Mouse (Mus musculus) intestine, postnatal 0 days (tissue): ENCODE results near the gene Plagl2. TPM values are rescaled to one million over a fixed set of nuclear protein-coding genes. Genes with fewer than 3 reads are reported as not detected.

ENCODE experiments used
- ATAC-seq: fragments of 200-750 bp; cut with Nextera tagmentation; 2 replicates; pipeline ENCODE4 v1.8.0; 2017; ENCODE audit warnings: mild to moderate bottlenecking, moderate TSS enrichment, moderate library complexity
- H3K27ac ChIP-seq: fragments of 300-500 bp; sonication (generic); 2 replicates; pipeline ENCODE4 v1.5.1; 2014; ENCODE audit warnings: mild to moderate bottlenecking, low read depth, low read length, moderate library complexity
- H3K27me3 ChIP-seq: fragments of 300-500 bp; sonication (generic); replicated peaks from 2 replicates; pipeline ENCODE4 v1.6.1; 2014; ENCODE audit warnings: low read length, mixed read lengths; ENCODE audit not compliant: control insufficient read depth, insufficient read depth
- H3K36me3 ChIP-seq: fragments of 300-500 bp; sonication (generic); 2 replicates; pipeline ENCODE4 v1.6.1; 2014; ENCODE audit warnings: mild to moderate bottlenecking, moderate library complexity; ENCODE audit not compliant: control insufficient read depth, insufficient read depth
- H3K4me1 ChIP-seq: fragments of 300-500 bp; sonication (generic); replicated peaks from 2 replicates; pipeline ENCODE4 v1.6.1; 2014; ENCODE audit warnings: antibody characterized with exemption, low read length, mixed read lengths; ENCODE audit not compliant: control insufficient read depth, insufficient read depth
- H3K4me2 ChIP-seq: fragments of 300-500 bp; sonication (generic); replicated peaks from 2 replicates; pipeline ENCODE4 v1.6.1; 2014; ENCODE audit warnings: low read depth, mild to moderate bottlenecking, moderate library complexity
- H3K4me3 ChIP-seq: fragments of 300-500 bp; sonication (generic); 2 replicates; pipeline ENCODE4 v1.5.1; 2014; ENCODE audit warnings: low read depth, low read length
- H3K9ac ChIP-seq: fragments of 300-500 bp; sonication (generic); 2 replicates; pipeline ENCODE4 v1.6.1; 2014; ENCODE audit warnings: mild to moderate bottlenecking, low read depth, low read length
- H3K9me3 ChIP-seq: fragments of 300-500 bp; sonication (generic); 2 replicates; pipeline ENCODE4 v1.6.1; 2016; ENCODE audit warnings: mixed run types; ENCODE audit not compliant: control insufficient read depth
- CTCF ChIP-seq: sonication (generic); IDR thresholded peaks from 2 replicates; pipeline ENCODE4 v1.5.1; 2016; ENCODE audit warnings: low read depth, mild to moderate bottlenecking, control low read depth, antibody characterized with exemption, moderate library complexity
- WGBS: fragments of 180-500 bp; shearing (Covaris S2); extraction: QIAGEN DNeasy Blood & Tissue Kit; methylation state at CpG from one replicate; pipeline ENCODE4 v1.1.7; 2014; 5-methylcytosine and 5-hydroxymethylcytosine counted together
- polyA plus RNA-seq: library from polyadenylated mRNA; unstranded; fragments of >200 nt; fragmentation: Nextera tagmentation; extraction: Ambion mirVana; gene quantifications from 2 replicates; pipeline ENCODE4 v1.2.1, GENCODE M21; 2015

The Plagl2 gene
- polyA plus RNA-seq, 1 experiment from 2014 or later = 54.4 TPM

DNA sequence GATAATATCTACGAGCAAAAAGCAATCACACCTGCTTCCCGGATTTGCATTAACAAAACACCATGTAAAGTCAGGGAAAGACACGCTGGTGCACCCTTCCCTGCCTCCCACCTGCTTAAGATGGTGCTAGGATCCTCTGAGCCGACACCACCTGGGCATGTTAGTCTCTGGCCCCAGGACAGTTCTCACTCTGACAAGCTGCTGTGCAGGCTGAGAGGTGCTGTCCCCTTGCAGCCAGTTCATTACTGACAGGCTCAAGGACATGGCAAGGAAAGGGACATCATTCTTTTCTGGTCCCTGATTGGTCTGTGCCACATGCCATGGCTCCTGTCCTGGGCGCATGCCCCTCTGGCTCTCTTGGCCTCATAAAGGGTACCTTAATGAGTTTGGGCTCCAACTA is 12.7 kb downstream of the Plagl2 start:
- Histone ChIP-seq H3K4me2 (no peak overlapping the region), H3K27me3 (no peaks in the 10 kb centered on the region), H3K9ac (no peak overlapping the region), H3K36me3 (peaks cover 55% of the 10 kb centered on the region), H3K4me1 (no peaks in the 10 kb centered on the region), H3K4me3 (no peak overlapping the region), H3K27ac (no peak overlapping the region), H3K9me3 (no peaks in the 10 kb centered on the region)
- WGBS = 76% methylated on average over 5 of the region's 5 CpGs
- TF ChIP-seq CTCF = no peak
- no peak for ATAC-seq

DNA sequence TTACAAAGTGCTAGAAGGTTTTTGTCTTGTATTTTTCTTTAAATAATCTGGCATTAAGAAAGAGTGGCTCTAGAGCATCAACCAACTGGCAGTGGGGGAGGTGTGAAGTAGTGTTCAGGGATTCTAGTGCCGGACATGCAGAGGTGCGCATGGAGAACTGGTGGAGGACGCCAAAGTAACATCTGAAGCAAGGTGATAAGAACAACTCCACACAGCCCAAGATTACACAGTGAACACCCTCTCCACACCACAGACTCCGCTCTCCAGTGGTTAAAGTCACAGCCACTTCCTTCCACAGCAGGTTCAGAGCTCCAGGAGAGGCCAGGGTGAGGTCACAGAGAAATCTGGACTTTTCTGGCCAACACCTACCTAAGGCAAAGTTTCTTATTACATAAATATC is 13.3 kb downstream of the Plagl2 start:
- H3K4me1 ChIP-seq = no peaks in the 10 kb centered on the region
- WGBS = 72% methylated on average over 4 of the region's 4 CpGs
- H3K27me3 ChIP-seq = no peaks in the 10 kb centered on the region
- no peaks in the 10 kb centered on the region for H3K9me3 ChIP-seq
- no peak overlapping the region for H3K9ac ChIP-seq
- no peak overlapping the region for H3K4me3 ChIP-seq
- H3K27ac ChIP-seq = no peak overlapping the region
- no peak overlapping the region for H3K4me2 ChIP-seq
- no peak for ATAC-seq
- H3K36me3 ChIP-seq = peaks cover 49% of the 10 kb centered on the region
- TF ChIP-seq CTCF = no peak

DNA sequence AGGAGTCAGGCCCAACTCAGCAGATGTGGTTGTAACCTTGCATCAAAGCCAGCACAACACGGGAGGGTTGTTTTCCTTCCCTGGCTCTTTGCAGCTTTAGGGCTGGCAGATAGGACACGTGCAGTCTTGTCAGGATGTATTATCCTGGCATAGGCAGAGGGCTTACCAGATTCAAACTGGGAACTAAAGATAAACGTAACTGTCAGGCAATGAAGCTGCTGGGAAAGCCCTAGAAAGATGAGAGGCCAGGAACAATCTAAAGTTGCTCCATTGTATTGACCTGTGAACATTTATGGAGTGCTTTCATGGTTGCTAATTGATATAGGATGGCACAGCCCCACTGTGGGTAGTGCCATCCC is 15.7 kb downstream of the Plagl2 start:
- Histone ChIP-seq H3K4me2 (peak overlapping the region; percentile 69), H3K9ac (0 out of 2 replicates have a peak overlapping the region, but pooled peaks have one; percentile 59), H3K36me3 (peaks cover 27% of the 10 kb centered on the region), H3K27ac (peak overlapping the region; percentile 62; the same call in 1 of the 2 replicates), H3K4me1 (no peaks in the 10 kb centered on the region), H3K9me3 (no peaks in the 10 kb centered on the region), H3K4me3 (peak overlapping the region; percentile 49; the same call in 1 of the 2 replicates), H3K27me3 (no peaks in the 10 kb centered on the region)
- TF ChIP-seq CTCF = no peak
- 6% methylated on average over 3 of the region's 3 CpGs for WGBS
- peak; percentile 17; the same call in 1 of the 2 replicates for ATAC-seq

DNA sequence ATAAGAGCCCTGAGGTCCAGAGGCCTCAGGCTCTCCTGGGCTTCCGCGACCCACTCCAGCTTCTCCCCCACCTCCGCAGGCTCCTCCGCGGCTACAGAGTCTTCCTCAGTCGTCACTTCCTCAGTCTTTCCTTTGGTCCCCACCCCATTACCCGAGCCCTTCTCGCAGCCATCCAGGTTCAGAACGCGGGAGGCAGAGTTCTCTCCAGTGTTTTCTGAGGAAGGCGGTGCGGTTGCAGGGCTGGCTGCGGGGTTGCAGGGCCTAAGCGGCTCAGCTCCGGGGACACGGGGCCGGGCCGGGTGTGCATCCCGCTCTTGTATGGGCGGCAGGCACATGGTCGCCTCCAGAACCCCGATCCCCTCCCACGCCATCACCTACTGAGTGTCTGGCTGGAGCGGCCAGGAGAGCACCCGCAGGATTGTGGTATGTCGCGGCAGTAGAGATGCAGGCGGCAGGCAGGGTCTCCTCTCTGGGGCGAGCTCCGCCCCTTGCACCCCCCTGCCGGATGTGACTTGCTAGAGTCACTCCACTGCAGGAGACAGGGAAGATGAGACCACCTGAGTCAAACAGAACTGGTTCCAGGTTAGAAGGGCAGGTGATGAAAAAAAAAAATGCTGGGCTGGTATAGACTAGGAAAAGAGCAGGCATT is 16.2 kb downstream of the Plagl2 start, which contains the start of gene Tspyl3:
Gene Tspyl3, minus strand, starts transcription at position 496 of the 649 bp plus-strand sequence.
- H3K27ac ChIP-seq = peak within 1 kb of the TSS; percentile 62
- H3K4me3 ChIP-seq = peak within 1 kb of the TSS; percentile 49
- peak within 1 kb of the TSS; percentile 69 for H3K4me2 ChIP-seq
- 7% methylated on average over 31 of the region's 31 CpGs for WGBS
- no peak; the same call in none of the 2 replicates for TF ChIP-seq CTCF
- H3K9ac ChIP-seq = peak within 1 kb of the TSS; percentile 59
- ATAC-seq = peak; percentile 6; the same call in 1 of the 2 replicates
- H3K9me3 ChIP-seq = no peaks in the 10 kb centered on the region
- peaks cover 22% of the 10 kb centered on the region for H3K36me3 ChIP-seq
- H3K27me3 ChIP-seq = no peaks in the 10 kb centered on the region
- no peaks in the 10 kb centered on the region for H3K4me1 ChIP-seq

DNA sequence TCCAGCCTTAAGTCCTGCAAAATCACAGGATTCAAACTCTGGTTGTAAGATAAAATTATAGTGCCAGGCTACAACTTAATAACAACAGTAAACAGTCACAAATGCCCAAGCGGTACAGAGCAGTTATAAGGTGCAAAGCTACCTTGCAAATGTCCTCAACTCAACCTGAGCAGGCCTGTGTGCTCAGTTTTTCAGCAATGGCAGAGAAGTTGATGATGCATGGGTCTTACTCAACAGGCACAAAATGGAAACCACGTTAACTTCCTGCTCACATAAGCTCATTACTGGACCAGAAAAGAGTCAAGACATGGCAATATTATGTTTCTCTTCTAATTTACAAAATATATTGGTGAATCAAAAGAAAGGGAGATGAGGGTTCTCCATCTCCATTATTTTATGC is 18.7 kb downstream of the Plagl2 start:
- Histone ChIP-seq H3K4me1 (0 out of 2 replicates have a peak, but pooled peaks cover 5% of the 10 kb centered on the region), H3K9ac (no peak overlapping the region), H3K9me3 (no peaks in the 10 kb centered on the region), H3K27me3 (no peaks in the 10 kb centered on the region), H3K4me3 (no peak overlapping the region), H3K27ac (no peak overlapping the region), H3K4me2 (no peak overlapping the region), H3K36me3 (no peaks in the 10 kb centered on the region)
- TF ChIP-seq CTCF = no peak
- no peak for ATAC-seq
- WGBS = 83% methylated on average over 2 of the region's 2 CpGs

DNA sequence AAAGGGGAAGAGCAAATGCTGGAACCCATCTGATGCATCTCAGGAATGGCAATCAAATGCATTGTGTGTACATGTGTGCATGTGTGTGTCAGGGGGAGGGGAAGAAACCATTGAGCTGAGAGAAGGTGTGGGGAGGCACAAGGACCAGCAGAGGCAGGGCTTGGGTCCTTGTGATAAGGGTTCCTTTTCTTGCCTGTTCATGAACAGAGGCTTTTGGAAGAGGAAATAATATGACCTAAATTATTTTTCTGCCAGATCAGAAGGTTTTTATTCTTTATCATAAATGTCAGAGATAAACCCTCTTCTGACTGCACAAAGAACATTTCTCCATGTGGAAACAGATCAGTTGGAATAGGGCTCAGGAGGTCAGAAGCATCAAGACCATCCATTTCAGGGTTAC is 19.1 kb downstream of the Plagl2 start:
- H3K27me3 ChIP-seq = no peaks in the 10 kb centered on the region
- TF ChIP-seq CTCF = no peak
- H3K4me2 ChIP-seq = no peak overlapping the region
- H3K36me3 ChIP-seq = no peaks in the 10 kb centered on the region
- no peak overlapping the region for H3K4me3 ChIP-seq
- no peaks in the 10 kb centered on the region for H3K9me3 ChIP-seq
- no peak for ATAC-seq
- H3K9ac ChIP-seq = no peak overlapping the region
- H3K4me1 ChIP-seq = 0 out of 2 replicates have a peak, but pooled peaks cover 5% of the 10 kb centered on the region
- H3K27ac ChIP-seq = no peak overlapping the region
